Mouse (Mus musculus): ENCODE results near the gene Eml1. TPM values are rescaled to one million over a fixed set of nuclear protein-coding genes. Genes with fewer than 3 reads are reported as not detected.

Eml1 gene
- polyA plus RNA-seq, 1 experiment from 2014 or later = 68.6 TPM

DNA sequence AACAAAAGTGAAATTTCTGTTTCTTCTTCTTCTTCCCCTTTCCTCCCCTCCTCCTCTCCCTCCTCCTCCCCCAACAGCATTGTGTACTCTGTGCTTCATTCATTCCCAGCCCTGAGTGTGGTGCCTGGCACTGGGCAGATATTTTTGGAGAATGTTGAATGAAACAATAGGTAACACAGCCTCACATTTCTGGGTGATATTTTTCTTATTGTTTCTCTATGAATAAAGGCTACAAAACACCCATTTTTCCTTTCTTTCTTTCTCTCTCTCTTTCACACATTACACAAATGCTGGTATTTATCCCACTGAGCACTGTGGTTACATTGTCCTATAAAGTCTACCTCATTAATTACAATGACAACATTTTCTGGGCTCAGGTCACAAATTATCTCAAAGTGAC, 48.8 kb downstream of the Eml1 start:
- Histone ChIP-seq H3K27me3 (ENCODE audit: control insufficient read depth, insufficient read depth, low read length) (no peaks in the 10 kb centered on the region), H3K4me1 (ENCODE audit: control insufficient read depth, insufficient read depth, low read length) (no peaks in the 10 kb centered on the region), H3K4me3 (ENCODE audit: low read depth, low read length) (no peak overlapping the region), H3K9ac (replicated peaks; ENCODE audit: low read depth, low read length) (no peak overlapping the region), H3K4me2 (replicated peaks; ENCODE audit: low read depth, low read length) (no peak overlapping the region), H3K9me3 (ENCODE audit: control insufficient read depth, low read depth, low read length) (no peaks in the 10 kb centered on the region), H3K36me3 (ENCODE audit: control insufficient read depth, insufficient read depth, low read length) (no peaks in the 10 kb centered on the region), H3K27ac (ENCODE audit: low read length) (no peak overlapping the region)
- ATAC-seq (ENCODE audit: insufficient number of reproducible peaks, insufficient read depth, low FRiP score, low read depth) = no peak

DNA sequence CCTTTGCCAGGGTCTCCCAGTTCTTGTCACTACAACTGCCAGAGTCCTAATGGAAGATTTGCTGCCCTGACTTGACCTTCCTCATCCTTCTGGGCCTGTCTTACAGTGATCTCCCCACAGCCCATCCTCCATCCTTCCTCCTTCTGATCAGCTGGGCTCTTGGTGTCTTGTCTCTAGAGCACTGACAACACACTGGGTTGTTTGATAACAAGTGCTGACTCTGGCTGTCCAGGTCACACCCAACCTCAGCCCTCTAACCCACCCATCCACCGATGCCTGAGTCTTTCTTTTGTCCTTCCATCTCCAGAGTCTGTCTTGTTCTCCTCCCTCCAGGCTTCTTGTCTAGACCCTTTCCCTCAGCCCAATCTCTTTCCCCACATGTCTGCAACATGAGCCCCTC, 50.7 kb downstream of the Eml1 start:
- no peak overlapping the region for H3K4me2 ChIP-seq (replicated peaks; ENCODE audit: low read depth, low read length)
- no peak overlapping the region for H3K27ac ChIP-seq (ENCODE audit: low read length)
- H3K36me3 ChIP-seq (ENCODE audit: control insufficient read depth, insufficient read depth, low read length) = no peaks in the 10 kb centered on the region
- H3K4me1 ChIP-seq (ENCODE audit: control insufficient read depth, insufficient read depth, low read length) = peaks cover 4% of the 10 kb centered on the region; the same call in 1 of the 2 replicates
- WGBS = 82% methylated on average over 1 of the region's 1 CpGs
- H3K9ac ChIP-seq (replicated peaks; ENCODE audit: low read depth, low read length) = no peak overlapping the region
- H3K4me3 ChIP-seq (ENCODE audit: low read depth, low read length) = no peak overlapping the region
- H3K9me3 ChIP-seq (ENCODE audit: control insufficient read depth, low read depth, low read length) = no peaks in the 10 kb centered on the region
- no peaks in the 10 kb centered on the region for H3K27me3 ChIP-seq (ENCODE audit: control insufficient read depth, insufficient read depth, low read length)
- ATAC-seq (ENCODE audit: insufficient number of reproducible peaks, insufficient read depth, low FRiP score, low read depth) = no peak

DNA sequence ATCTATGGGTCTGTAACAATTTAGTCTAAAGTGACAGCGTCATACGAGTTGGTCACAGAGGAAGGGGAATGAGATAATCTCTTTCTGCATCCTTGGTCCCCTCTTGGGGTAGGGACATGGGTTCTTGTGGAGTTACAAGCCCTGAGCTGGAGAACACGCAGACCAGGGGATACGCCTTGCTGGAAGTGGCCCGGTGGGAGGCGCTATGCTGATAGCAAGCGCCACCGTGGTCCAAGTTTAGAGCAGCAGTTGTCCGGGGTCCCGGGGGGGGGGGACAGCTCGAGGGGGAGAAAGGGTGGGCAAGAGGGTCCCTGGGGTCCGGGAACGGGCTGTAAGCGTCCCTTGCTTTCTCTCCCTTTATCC, 51.7 kb downstream of the Eml1 start:
- H3K36me3 ChIP-seq (ENCODE audit: control insufficient read depth, insufficient read depth, low read length) = no peaks in the 10 kb centered on the region
- H3K4me3 ChIP-seq (ENCODE audit: low read depth, low read length) = peak overlapping the region; percentile 81
- ATAC-seq (ENCODE audit: insufficient number of reproducible peaks, insufficient read depth, low FRiP score, low read depth) = peak; percentile 43; the same call in 1 of the 2 replicates
- H3K9me3 ChIP-seq (ENCODE audit: control insufficient read depth, low read depth, low read length) = no peaks in the 10 kb centered on the region
- H3K9ac ChIP-seq (replicated peaks; ENCODE audit: low read depth, low read length) = peak overlapping the region; percentile 83; the same call in 1 of the 2 replicates
- peak overlapping the region; percentile 50 for H3K4me2 ChIP-seq (replicated peaks; ENCODE audit: low read depth, low read length)
- no peak overlapping the region for H3K27ac ChIP-seq (ENCODE audit: low read length)
- H3K4me1 ChIP-seq (ENCODE audit: control insufficient read depth, insufficient read depth, low read length) = peaks cover 4% of the 10 kb centered on the region; the same call in 1 of the 2 replicates
- H3K27me3 ChIP-seq (ENCODE audit: control insufficient read depth, insufficient read depth, low read length) = no peaks in the 10 kb centered on the region
- 2% methylated on average over 14 of the region's 14 CpGs for WGBS

- H3K36me3 ChIP-seq (ENCODE audit: control insufficient read depth, insufficient read depth, low read length) = no peaks in the 10 kb centered on the region
- peak overlapping the region; percentile 73 for H3K27ac ChIP-seq (ENCODE audit: low read length)
- H3K9ac ChIP-seq (replicated peaks; ENCODE audit: low read depth, low read length) = peak overlapping the region; percentile 83
- H3K4me1 ChIP-seq (ENCODE audit: control insufficient read depth, insufficient read depth, low read length) = peaks cover 4% of the 10 kb centered on the region; the same call in 1 of the 2 replicates
- under 1% methylated on average over 90 of the region's 90 CpGs for WGBS
- H3K4me3 ChIP-seq (ENCODE audit: low read depth, low read length) = peak overlapping the region; percentile 81
- no peaks in the 10 kb centered on the region for H3K9me3 ChIP-seq (ENCODE audit: control insufficient read depth, low read depth, low read length)
- peak; percentile 93 for ATAC-seq (ENCODE audit: insufficient number of reproducible peaks, insufficient read depth, low FRiP score, low read depth)
- no peaks in the 10 kb centered on the region for H3K27me3 ChIP-seq (ENCODE audit: control insufficient read depth, insufficient read depth, low read length)
- peak overlapping the region; percentile 50 for H3K4me2 ChIP-seq (replicated peaks; ENCODE audit: low read depth, low read length)
These were observed 52.3 kb downstream of the Eml1 start for GRCm38 (mm10) chr12:108422858-108423631.

DNA sequence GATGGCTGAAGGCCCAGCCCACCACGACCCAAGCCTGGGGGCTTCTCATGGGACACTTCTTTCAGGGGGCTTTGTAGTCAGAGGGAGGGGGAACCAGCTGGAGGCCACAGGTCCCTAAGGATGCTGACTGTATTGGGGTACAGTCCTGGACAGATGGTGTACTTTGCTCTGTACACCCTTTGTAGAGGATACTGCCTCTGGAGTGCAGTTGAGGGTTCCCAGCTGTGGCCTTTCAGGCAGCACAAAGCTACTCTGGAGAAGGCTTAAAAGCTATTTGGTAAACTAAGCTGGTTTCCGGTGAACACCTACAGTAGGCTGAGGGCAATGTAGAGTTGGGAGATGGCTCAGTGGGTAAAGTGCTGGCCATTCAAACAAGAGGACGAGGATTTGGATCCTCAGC, 60.2 kb downstream of the Eml1 start:
- Histone ChIP-seq H3K4me2 (replicated peaks; ENCODE audit: low read depth, low read length) (no peak overlapping the region), H3K27me3 (ENCODE audit: control insufficient read depth, insufficient read depth, low read length) (no peaks in the 10 kb centered on the region), H3K36me3 (ENCODE audit: control insufficient read depth, insufficient read depth, low read length) (no peaks in the 10 kb centered on the region), H3K4me3 (ENCODE audit: low read depth, low read length) (no peak overlapping the region), H3K27ac (ENCODE audit: low read length) (peak overlapping the region; percentile 39; the same call in 1 of the 2 replicates), H3K4me1 (ENCODE audit: control insufficient read depth, insufficient read depth, low read length) (peaks cover 28% of the 10 kb centered on the region), H3K9ac (replicated peaks; ENCODE audit: low read depth, low read length) (no peak overlapping the region), H3K9me3 (ENCODE audit: control insufficient read depth, low read depth, low read length) (no peaks in the 10 kb centered on the region)
- WGBS = 49% methylated on average over 3 of the region's 3 CpGs
- no peak for ATAC-seq (ENCODE audit: insufficient number of reproducible peaks, insufficient read depth, low FRiP score, low read depth)

- Histone ChIP-seq H3K27me3 (ENCODE audit: control insufficient read depth, insufficient read depth, low read length) (no peaks in the 10 kb centered on the region), H3K9me3 (ENCODE audit: control insufficient read depth, low read depth, low read length) (no peaks in the 10 kb centered on the region), H3K4me3 (ENCODE audit: low read depth, low read length) (no peak overlapping the region), H3K4me1 (ENCODE audit: control insufficient read depth, insufficient read depth, low read length) (peaks cover 35% of the 10 kb centered on the region), H3K9ac (replicated peaks; ENCODE audit: low read depth, low read length) (no peak overlapping the region), H3K4me2 (replicated peaks; ENCODE audit: low read depth, low read length) (no peak overlapping the region), H3K36me3 (ENCODE audit: control insufficient read depth, insufficient read depth, low read length) (no peaks in the 10 kb centered on the region), H3K27ac (ENCODE audit: low read length) (no peak overlapping the region)
- 75% methylated on average over 6 of the region's 6 CpGs for WGBS
- ATAC-seq (ENCODE audit: insufficient number of reproducible peaks, insufficient read depth, low FRiP score, low read depth) = no peak
These were observed 61.0 kb downstream of the Eml1 start for GRCm38 (mm10) chr12:108431714-108432113.

GRCm38 (mm10) chr12:108432578-108432977, 61.8 kb downstream of the Eml1 start:
- WGBS = 74% methylated on average over 5 of the region's 5 CpGs
- no peak overlapping the region for H3K4me3 ChIP-seq (ENCODE audit: low read depth, low read length)
- H3K9me3 ChIP-seq (ENCODE audit: control insufficient read depth, low read depth, low read length) = no peaks in the 10 kb centered on the region
- no peaks in the 10 kb centered on the region for H3K27me3 ChIP-seq (ENCODE audit: control insufficient read depth, insufficient read depth, low read length)
- no peak overlapping the region for H3K4me2 ChIP-seq (replicated peaks; ENCODE audit: low read depth, low read length)
- no peaks in the 10 kb centered on the region for H3K36me3 ChIP-seq (ENCODE audit: control insufficient read depth, insufficient read depth, low read length)
- H3K9ac ChIP-seq (replicated peaks; ENCODE audit: low read depth, low read length) = no peak overlapping the region
- H3K4me1 ChIP-seq (ENCODE audit: control insufficient read depth, insufficient read depth, low read length) = peaks cover 43% of the 10 kb centered on the region
- no peak for ATAC-seq (ENCODE audit: insufficient number of reproducible peaks, insufficient read depth, low FRiP score, low read depth)
- H3K27ac ChIP-seq (ENCODE audit: low read length) = no peak overlapping the region

GRCm38 (mm10) chr12:108433030-108433429, 62.3 kb downstream of the Eml1 start:
- Histone ChIP-seq H3K9me3 (ENCODE audit: control insufficient read depth, low read depth, low read length) (no peaks in the 10 kb centered on the region), H3K27me3 (ENCODE audit: control insufficient read depth, insufficient read depth, low read length) (no peaks in the 10 kb centered on the region), H3K27ac (ENCODE audit: low read length) (no peak overlapping the region), H3K4me2 (replicated peaks; ENCODE audit: low read depth, low read length) (no peak overlapping the region), H3K4me1 (ENCODE audit: control insufficient read depth, insufficient read depth, low read length) (peaks cover 43% of the 10 kb centered on the region), H3K9ac (replicated peaks; ENCODE audit: low read depth, low read length) (no peak overlapping the region), H3K36me3 (ENCODE audit: control insufficient read depth, insufficient read depth, low read length) (no peaks in the 10 kb centered on the region), H3K4me3 (ENCODE audit: low read depth, low read length) (no peak overlapping the region)
- 72% methylated on average over 16 of the region's 16 CpGs for WGBS
- ATAC-seq (ENCODE audit: insufficient number of reproducible peaks, insufficient read depth, low FRiP score, low read depth) = no peak

- no peak overlapping the region for H3K4me2 ChIP-seq (replicated peaks; ENCODE audit: low read depth, low read length)
- H3K36me3 ChIP-seq (ENCODE audit: control insufficient read depth, insufficient read depth, low read length) = no peaks in the 10 kb centered on the region
- WGBS = 76% methylated on average over 10 of the region's 10 CpGs
- no peak overlapping the region for H3K9ac ChIP-seq (replicated peaks; ENCODE audit: low read depth, low read length)
- H3K4me1 ChIP-seq (ENCODE audit: control insufficient read depth, insufficient read depth, low read length) = peaks cover 43% of the 10 kb centered on the region
- no peak for ATAC-seq (ENCODE audit: insufficient number of reproducible peaks, insufficient read depth, low FRiP score, low read depth)
- H3K27me3 ChIP-seq (ENCODE audit: control insufficient read depth, insufficient read depth, low read length) = no peaks in the 10 kb centered on the region
- no peaks in the 10 kb centered on the region for H3K9me3 ChIP-seq (ENCODE audit: control insufficient read depth, low read depth, low read length)
- no peak overlapping the region for H3K27ac ChIP-seq (ENCODE audit: low read length)
- H3K4me3 ChIP-seq (ENCODE audit: low read depth, low read length) = no peak overlapping the region
These were observed 62.7 kb downstream of the Eml1 start for GRCm38 (mm10) chr12:108433498-108433897.

All from stomach, embryonic 14.5 days (tissue).